Mouse (Mus musculus) liver, embryonic 15.5 days (tissue): Measurements from ENCODE around the gene Arhgap1. TPM values are rescaled to one million over a fixed set of nuclear protein-coding genes. Genes with fewer than 3 reads are reported as not detected.
"Not testable (repeated sequence)": the region's sequence is repeated elsewhere in the genome, so short reads cannot be mapped to it uniquely, and the experiment has no call there.

ENCODE experiments used
- ATAC-seq: fragments of 200-750 bp; cut with Nextera tagmentation; 2 replicates; pipeline ENCODE4 v1.8.0; 2017; ENCODE audit warnings: moderate number of reproducible peaks, mild to moderate bottlenecking, moderate library complexity; ENCODE audit not compliant: insufficient read depth
- H3K27ac ChIP-seq: fragments of 300-500 bp; sonication (generic); replicated peaks from 2 replicates; pipeline ENCODE4 v1.5.1; 2015; ENCODE audit warnings: mild to moderate bottlenecking, inconsistent platforms
- H3K27me3 ChIP-seq: fragments of 300-500 bp; sonication (generic); 2 replicates; pipeline ENCODE4 v1.6.1; 2015; ENCODE audit warnings: mild to moderate bottlenecking, inconsistent platforms
- H3K36me3 ChIP-seq: fragments of 300-500 bp; sonication (generic); replicated peaks from 2 replicates; pipeline ENCODE4 v1.6.1; 2015; ENCODE audit warnings: moderate library complexity, mild to moderate bottlenecking, inconsistent platforms
- H3K4me1 ChIP-seq: fragments of 300-500 bp; sonication (generic); replicated peaks from 2 replicates; pipeline ENCODE4 v1.6.1; 2015; ENCODE audit warnings: inconsistent platforms
- H3K4me2 ChIP-seq: fragments of 300-500 bp; sonication (generic); 2 replicates; pipeline ENCODE4 v1.6.1; 2015; ENCODE audit warnings: moderate library complexity, mild to moderate bottlenecking, inconsistent platforms
- H3K4me3 ChIP-seq: fragments of 300-500 bp; sonication (generic); replicated peaks from 2 replicates; pipeline ENCODE4 v1.5.1; 2015; ENCODE audit warnings: mild to moderate bottlenecking, inconsistent platforms
- H3K9ac ChIP-seq: fragments of 300-500 bp; sonication (generic); 2 replicates; pipeline ENCODE4 v1.6.1; 2015; ENCODE audit warnings: moderate library complexity, mild to moderate bottlenecking, inconsistent platforms
- H3K9me3 ChIP-seq: fragments of 300-500 bp; sonication (generic); replicated peaks from 2 replicates; pipeline ENCODE4 v1.6.1; 2016; ENCODE audit warnings: inconsistent platforms
- WGBS: fragments of 180-500 bp; shearing (Covaris S2); methylation state at CpG from one replicate; pipeline ENCODE4 v1.1.7; 2015; ENCODE audit warnings: mixed read lengths; ENCODE audit not compliant: insufficient replicate concordance; 5-methylcytosine and 5-hydroxymethylcytosine counted together
- polyA plus RNA-seq: library from polyadenylated mRNA; unstranded; fragments of >200 nt; fragmentation: Nextera tagmentation; extraction: Ambion mirVana; gene quantifications from 2 replicates; pipeline ENCODE4 v1.2.1, GENCODE M21; 2015

Arhgap1 gene
- 42.5 and 43.7 TPM in 2 replicates for polyA plus RNA-seq

DNA sequence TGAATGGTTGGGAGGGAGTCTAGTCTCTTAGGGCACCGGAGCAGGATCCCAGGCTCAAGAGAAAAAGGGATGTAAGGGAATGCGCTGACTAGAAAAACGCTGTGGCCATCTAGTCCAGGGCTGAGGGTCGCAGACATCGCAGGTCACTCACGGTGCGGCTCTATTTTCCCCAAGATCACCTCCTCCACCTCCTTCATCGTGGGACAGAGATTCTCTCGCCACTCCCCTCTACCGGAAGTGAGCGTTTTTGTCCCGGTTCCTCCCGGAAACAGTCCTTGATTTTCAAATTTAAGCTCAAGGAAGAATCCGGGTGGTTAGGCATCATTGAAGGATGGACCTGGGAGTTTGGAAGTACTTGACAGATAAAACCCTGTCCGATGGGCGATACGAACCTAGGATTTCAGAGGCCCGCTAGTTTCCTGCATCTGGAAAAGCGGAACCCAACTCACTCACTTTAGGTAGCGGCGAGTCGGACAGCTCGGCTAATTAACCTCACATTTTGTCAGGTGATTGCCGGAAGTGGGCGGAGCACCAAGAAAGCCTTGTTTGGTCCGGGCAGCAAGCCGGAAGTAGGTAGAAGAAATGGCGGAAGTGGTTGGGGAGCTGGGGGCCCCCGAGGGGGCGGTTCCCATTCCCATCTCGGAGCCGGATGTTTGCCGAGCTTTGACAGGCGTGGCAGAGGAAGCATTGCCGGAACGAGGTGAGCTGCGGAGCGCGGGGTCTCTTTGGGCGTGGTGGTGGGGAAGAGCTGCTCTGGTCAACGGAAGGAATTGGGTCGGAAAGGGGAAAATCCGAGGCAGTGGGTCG lies at the start of gene Arhgap1, which contains the start of gene Zfp408:
Arhgap1 (plus strand) TSS at position 308 of the 807 bp plus-strand sequence.
Zfp408 (minus strand) TSS at position 239 of the 807 bp plus-strand sequence.
- Histone ChIP-seq H3K4me1 (peaks cover 43% of the 10 kb centered on the region), H3K9ac (peak within 1 kb of the TSS; percentile 67), H3K9me3 (no peaks in the 10 kb centered on the region), H3K27me3 (no peaks in the 10 kb centered on the region), H3K27ac (peak within 1 kb of the TSS; percentile 84), H3K36me3 (peaks cover 59% of the 10 kb centered on the region), H3K4me3 (peak within 1 kb of the TSS; percentile 71), H3K4me2 (peak within 1 kb of the TSS; percentile 86)
- ATAC-seq = peak; percentile 90
- under 1% methylated on average over 44 of the region's 44 CpGs for WGBS

DNA sequence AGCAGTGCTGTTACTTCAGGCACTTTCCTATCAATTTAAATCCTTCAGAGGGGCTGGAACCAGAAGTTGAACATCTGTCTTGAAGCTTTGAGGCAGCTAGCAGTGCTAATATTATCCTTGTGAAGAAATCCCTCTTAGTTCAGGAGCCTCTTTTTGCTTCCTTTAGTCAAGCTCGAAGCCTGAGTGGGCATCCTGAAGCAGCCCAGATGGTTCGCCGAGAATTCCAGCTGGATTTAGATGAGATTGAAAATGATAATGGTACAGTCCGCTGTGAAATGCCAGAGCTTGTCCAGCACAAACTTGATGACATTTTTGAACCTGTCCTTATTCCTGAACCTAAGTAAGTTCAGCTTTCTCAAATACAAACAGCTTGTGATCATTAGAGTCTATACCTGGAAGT lies 49.2 kb upstream of the Arhgap1 start:
- peaks cover 90% of the 10 kb centered on the region for H3K36me3 ChIP-seq
- H3K9me3 ChIP-seq = no peaks in the 10 kb centered on the region
- no peak for ATAC-seq
- no peak overlapping the region for H3K27ac ChIP-seq
- H3K4me2 ChIP-seq = no peak overlapping the region
- no peak overlapping the region for H3K4me3 ChIP-seq
- WGBS = 86% methylated on average over 4 of the region's 4 CpGs
- no peaks in the 10 kb centered on the region for H3K27me3 ChIP-seq
- H3K4me1 ChIP-seq = no peaks in the 10 kb centered on the region
- no peak overlapping the region for H3K9ac ChIP-seq

DNA sequence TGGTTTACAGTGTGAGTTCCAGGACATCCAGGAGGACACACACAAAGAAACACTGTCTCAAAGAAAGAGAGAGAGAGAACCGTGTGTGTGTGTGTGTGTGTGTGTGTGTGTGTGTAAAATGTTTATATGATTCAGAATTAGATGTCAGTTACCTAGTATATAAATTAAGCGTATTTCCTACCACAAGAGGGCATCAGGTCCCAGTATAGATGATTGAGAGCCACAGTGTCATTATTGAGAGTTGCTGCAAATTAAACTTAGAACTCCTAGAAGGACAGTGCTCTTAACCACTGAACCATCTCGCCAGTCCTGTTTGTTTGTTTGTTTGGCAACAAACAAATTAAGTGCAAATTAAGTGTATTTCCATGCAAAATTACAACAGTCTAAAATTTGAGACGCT lies 47.3 kb upstream of the Arhgap1 start:
- no peak for ATAC-seq
- WGBS = 81% methylated on average over 4 of the region's 4 CpGs
- no peak overlapping the region for H3K4me2 ChIP-seq
- H3K9me3 ChIP-seq = no peaks in the 10 kb centered on the region
- H3K9ac ChIP-seq = no peak overlapping the region
- peaks cover 88% of the 10 kb centered on the region for H3K36me3 ChIP-seq
- no peaks in the 10 kb centered on the region for H3K4me1 ChIP-seq
- no peak overlapping the region for H3K4me3 ChIP-seq
- H3K27me3 ChIP-seq = no peaks in the 10 kb centered on the region
- H3K27ac ChIP-seq = no peak overlapping the region

DNA sequence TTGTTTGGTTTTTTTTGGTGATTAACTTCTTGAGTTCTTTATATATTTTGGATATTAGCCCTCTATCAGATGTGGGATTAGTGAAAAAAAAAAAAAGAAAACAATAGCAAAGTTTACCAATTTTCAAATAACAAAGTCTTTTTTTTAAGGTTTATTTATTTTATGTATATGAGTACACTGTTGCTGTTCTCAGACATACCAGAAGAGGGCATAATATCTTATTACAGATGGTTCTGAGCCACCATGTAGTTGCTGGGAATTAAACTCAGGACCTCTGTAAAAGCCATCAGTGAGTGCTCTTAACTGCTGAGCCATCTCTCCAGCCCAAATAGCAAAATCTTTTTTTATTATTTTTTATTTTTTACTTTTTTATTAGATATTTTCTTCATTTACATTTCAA lies 40.3 kb upstream of the Arhgap1 start:
- not testable (repeated sequence) for H3K27me3 ChIP-seq, H3K9ac ChIP-seq, H3K4me1 ChIP-seq, H3K4me3 ChIP-seq, ATAC-seq, H3K4me2 ChIP-seq, H3K27ac ChIP-seq, H3K9me3 ChIP-seq
- peaks cover 80% of the 10 kb centered on the region for H3K36me3 ChIP-seq

DNA sequence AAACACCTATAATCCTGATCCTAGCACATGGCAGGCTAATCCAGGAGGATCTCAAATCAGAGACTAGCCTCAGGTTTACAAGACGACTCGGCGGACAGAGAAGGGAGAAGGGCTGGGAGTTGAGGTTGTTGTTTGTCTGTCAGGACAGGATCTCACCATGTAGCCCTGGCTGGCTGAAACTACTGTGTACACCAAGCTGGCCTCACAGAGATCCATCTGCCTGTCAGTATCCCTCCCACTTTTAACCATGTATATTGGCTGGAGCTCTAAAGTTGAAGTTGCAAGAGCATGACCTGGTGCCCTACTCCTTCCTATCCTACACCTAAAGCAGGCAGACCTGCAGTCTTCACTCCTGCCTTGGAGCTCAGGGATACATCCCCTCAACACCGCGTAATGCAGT lies 27.3 kb upstream of the Arhgap1 start:
- Histone ChIP-seq H3K27me3 (no peaks in the 10 kb centered on the region), H3K4me2 (no peak overlapping the region), H3K36me3 (peaks cover 67% of the 10 kb centered on the region), H3K4me1 (no peaks in the 10 kb centered on the region), H3K27ac (no peak overlapping the region), H3K4me3 (no peak overlapping the region), H3K9ac (no peak overlapping the region), H3K9me3 (no peaks in the 10 kb centered on the region)
- no peak for ATAC-seq
- WGBS = 89% methylated on average over 5 of the region's 5 CpGs

DNA sequence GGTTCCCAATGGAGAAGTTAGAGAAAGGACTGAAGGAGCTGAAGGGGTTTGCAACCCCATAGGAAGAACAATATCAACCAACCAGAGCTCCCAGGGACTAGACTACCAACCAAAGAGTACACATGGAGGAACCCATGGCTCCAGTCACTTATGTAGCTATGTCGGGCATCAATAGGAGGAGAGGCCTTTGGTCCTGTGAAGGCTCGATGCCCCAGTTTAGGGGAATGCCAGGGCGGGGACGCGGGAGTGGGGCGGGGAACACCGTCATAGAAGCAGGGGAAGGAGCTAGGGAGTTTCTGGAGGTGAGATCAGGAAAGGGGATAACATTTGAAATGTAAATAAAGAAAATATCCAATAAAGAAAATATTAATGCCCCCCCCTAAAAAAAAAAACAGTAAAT lies 26.3 kb upstream of the Arhgap1 start:
- not testable (repeated sequence) for H3K9ac ChIP-seq, H3K27me3 ChIP-seq, H3K4me1 ChIP-seq, H3K4me3 ChIP-seq, H3K27ac ChIP-seq, H3K9me3 ChIP-seq, ATAC-seq, H3K4me2 ChIP-seq
- 88% methylated on average over 7 of the region's 7 CpGs for whole genome bisulfite sequencing
- H3K36me3 ChIP-seq = peaks cover 56% of the 10 kb centered on the region

DNA sequence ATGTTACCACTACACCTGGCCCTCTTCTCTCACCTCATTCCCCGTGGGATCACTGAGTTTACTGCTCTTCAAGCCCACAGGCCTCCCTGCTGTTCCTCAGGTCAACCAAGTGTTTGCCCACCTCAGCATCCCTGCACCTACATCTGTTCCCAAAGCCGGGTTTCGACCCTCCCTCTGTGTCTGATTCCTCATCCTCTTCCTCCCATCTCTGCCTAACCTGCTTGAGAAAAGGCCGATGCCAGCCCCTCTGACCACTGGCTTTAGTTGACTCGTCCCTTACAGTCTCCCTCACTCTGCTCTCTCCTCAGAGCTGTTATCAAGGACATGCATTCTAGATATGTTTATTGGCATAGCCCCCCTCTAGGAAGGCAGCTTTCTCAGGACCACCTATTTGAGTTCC lies 22.2 kb upstream of the Arhgap1 start:
- ATAC-seq = no peak
- Histone ChIP-seq H3K27me3 (no peaks in the 10 kb centered on the region), H3K4me1 (0 out of 2 replicates have a peak, but pooled peaks cover 3% of the 10 kb centered on the region), H3K4me3 (no peak overlapping the region), H3K36me3 (peaks cover 20% of the 10 kb centered on the region), H3K4me2 (no peak overlapping the region), H3K9me3 (no peaks in the 10 kb centered on the region), H3K9ac (no peak overlapping the region), H3K27ac (no peak overlapping the region)
- 52% methylated on average over 5 of the region's 5 CpGs for WGBS

DNA sequence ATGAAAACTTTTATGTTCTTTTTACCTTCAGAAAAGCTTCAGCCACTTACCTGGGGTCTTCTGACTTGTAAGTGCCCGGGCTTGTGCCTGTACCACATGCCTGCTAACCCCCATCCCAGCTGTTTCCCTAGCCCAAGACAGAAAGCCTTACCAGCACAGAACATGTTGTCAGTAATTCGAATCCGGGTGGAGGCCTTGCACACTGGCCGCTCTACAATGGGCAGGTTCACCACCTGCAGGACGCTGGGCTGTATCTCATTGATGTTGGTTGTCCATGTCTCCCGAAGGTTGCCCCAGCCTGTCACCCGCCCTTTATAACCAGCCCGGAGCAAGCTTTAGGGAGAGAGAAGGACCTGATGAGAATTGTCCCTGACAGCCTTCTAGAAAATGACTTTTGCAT lies 21.5 kb upstream of the Arhgap1 start:
- 72% methylated on average over 8 of the region's 8 CpGs for WGBS
- Histone ChIP-seq H3K36me3 (peaks cover 17% of the 10 kb centered on the region), H3K4me3 (no peak overlapping the region), H3K4me1 (peaks cover 7% of the 10 kb centered on the region), H3K27ac (no peak overlapping the region), H3K9ac (no peak overlapping the region), H3K27me3 (no peaks in the 10 kb centered on the region), H3K9me3 (no peaks in the 10 kb centered on the region), H3K4me2 (no peak overlapping the region)
- ATAC-seq = no peak

DNA sequence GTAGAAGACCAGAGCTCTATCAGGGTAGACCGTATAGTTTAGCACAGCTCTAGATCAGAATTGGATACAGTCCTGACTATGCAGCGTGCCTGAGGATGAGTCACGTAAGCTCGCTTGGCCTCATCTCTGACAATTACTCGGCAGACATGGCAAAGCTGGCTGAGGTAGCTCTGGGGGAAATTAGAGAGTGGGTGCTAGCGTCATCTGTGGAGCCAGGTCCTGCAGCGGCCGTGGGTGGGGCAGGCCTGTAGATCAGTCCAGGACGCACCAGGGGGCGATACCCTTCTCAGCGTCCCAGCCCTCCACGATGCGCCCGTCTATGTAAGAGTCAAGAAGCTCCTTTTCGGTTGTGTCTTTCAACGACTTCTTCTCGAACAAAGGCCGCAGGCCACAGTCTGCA lies 20.0 kb upstream of the Arhgap1 start:
- ATAC-seq = no peak
- no peak overlapping the region for H3K4me2 ChIP-seq
- H3K36me3 ChIP-seq = peaks cover 6% of the 10 kb centered on the region
- H3K9ac ChIP-seq = no peak overlapping the region
- no peaks in the 10 kb centered on the region for H3K27me3 ChIP-seq
- H3K4me3 ChIP-seq = no peak overlapping the region
- no peaks in the 10 kb centered on the region for H3K9me3 ChIP-seq
- WGBS = 74% methylated on average over 18 of the region's 18 CpGs
- no peak overlapping the region for H3K27ac ChIP-seq
- peaks cover 16% of the 10 kb centered on the region for H3K4me1 ChIP-seq

DNA sequence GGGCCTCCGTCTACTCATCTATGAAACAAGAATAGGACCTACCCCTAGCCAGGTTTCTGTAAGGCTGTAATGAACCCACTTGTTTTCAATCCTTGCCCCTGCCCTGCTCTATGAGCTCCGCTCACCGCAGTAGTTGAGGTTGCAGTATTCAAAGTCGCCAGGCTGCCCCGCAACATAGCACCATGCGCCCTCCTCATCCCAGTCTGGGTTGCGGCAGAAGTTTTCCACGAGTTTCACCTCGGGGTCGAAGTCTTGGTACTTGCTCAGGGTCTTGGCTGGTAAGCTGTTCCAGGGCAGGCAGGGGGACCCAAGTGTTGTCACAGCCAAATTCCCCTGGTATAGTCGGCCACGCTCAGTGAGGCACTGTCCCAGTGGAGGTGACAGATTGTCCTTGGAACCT lies 19.3 kb upstream of the Arhgap1 start:
- Histone ChIP-seq H3K36me3 (peaks cover 6% of the 10 kb centered on the region), H3K27ac (no peak overlapping the region), H3K4me1 (peaks cover 23% of the 10 kb centered on the region), H3K4me2 (no peak overlapping the region), H3K27me3 (no peaks in the 10 kb centered on the region), H3K9me3 (no peaks in the 10 kb centered on the region), H3K9ac (no peak overlapping the region), H3K4me3 (no peak overlapping the region)
- 84% methylated on average over 12 of the region's 12 CpGs for WGBS
- ATAC-seq = no peak

DNA sequence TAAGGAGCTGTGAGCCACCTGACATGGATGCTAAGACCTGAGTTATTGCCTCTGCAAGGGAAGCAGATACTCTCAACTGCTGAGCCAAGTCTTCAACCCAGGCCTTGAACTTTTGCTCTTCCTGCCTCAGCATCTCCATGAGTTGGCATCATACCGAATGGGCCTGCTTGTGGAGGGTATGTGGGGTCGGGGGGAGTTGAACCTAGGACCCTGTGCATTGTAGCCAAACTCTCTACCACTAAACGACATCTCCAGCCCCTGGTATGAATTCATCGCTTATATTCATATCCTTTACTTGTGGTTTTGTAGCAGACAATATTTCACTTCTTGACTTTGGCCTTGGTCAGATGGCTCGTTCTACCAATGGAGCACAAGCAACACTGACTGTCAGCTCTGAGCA lies 17.8 kb upstream of the Arhgap1 start:
- no peak for ATAC-seq
- 65% methylated on average over 5 of the region's 5 CpGs for WGBS

DNA sequence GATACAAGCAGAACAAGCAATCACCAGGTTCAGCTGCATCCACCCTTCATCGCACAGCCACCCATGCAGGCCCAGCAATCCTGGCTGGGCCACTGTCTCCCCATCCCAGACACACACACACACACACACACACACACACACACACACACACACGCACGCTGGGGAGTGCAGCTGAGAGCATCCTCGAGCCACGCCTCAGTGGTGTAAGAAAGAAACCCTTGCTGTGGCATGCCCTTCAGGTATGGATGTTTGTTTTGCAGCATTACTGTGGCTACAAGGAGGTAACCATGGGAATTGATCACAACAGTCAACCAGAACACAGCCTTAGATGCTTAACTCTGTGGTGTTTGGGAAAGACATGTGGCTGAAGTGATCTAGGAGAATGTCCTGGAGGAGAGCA lies 17.3 kb upstream of the Arhgap1 start:
- H3K4me3 ChIP-seq = no peak overlapping the region
- H3K9me3 ChIP-seq = no peaks in the 10 kb centered on the region
- peak overlapping the region; percentile 57; the same call in 1 of the 2 replicates for H3K4me2 ChIP-seq
- H3K4me1 ChIP-seq = peaks cover 40% of the 10 kb centered on the region
- H3K9ac ChIP-seq = no peak overlapping the region
- no peaks in the 10 kb centered on the region for H3K27me3 ChIP-seq
- no peak overlapping the region for H3K27ac ChIP-seq
- WGBS = 59% methylated on average over 5 of the region's 5 CpGs
- H3K36me3 ChIP-seq = peaks cover 6% of the 10 kb centered on the region; the same call in 1 of the 2 replicates
- no peak for ATAC-seq

More for the DNA sequence above, 17.8 kb upstream of the Arhgap1 start:
- Histone ChIP-seq H3K36me3 (peaks cover 6% of the 10 kb centered on the region; the same call in 1 of the 2 replicates), H3K9ac (no peak overlapping the region), H3K4me2 (no peak overlapping the region), H3K27ac (no peak overlapping the region), H3K9me3 (no peaks in the 10 kb centered on the region), H3K27me3 (no peaks in the 10 kb centered on the region), H3K4me3 (no peak overlapping the region), H3K4me1 (peaks cover 37% of the 10 kb centered on the region)
